Mouse (Mus musculus) urinary bladder, postnatal 25 days (tissue): ENCODE data around the gene Ntm.

ENCODE experiments used
- DNase-seq: peaks from one replicate; pipeline ENCODE4 v3.0.0; 2022; ENCODE audit warnings: low spot score

The Ntm gene

DNA sequence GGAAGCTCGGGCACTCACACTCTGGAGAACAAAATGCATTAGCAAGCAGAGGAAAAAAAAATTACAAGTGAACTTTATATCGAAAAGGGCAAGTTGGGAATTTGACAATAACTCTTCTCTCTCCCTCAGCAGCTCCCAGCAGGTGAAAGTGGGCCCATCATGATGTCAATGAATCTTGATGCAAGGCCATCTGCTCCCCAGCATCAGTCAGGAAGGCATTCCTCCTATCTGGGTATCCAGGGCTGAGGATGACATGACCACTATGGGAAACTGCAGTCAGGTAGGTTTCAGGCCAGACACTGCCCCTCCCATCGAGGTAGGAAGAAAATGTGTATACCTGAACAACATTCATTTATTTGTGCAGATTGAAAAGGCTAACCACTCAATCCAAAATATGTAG lies 838.5 kb downstream of the Ntm start:
- no peak for DNase-seq

DNA sequence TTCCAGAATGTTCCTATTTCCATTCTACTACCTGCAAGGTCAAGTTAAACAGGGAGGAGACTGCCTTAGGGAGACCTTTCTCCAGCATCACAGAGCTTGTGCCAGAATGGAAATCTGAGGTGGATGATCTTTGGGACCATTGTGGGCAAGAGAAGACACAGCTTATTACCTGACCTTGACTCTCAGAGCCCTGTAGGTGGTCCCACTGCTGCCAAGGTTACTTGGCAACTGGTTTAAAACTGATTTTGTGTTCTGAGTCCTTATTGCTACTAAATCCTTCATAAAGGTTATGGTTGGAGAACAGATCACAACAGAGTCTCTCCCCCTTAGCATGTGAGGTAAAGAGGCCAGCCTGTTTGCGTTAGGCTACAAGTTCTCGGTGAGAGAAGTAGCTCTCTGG lies 839.1 kb downstream of the Ntm start:
- no peak for DNase-seq

DNA sequence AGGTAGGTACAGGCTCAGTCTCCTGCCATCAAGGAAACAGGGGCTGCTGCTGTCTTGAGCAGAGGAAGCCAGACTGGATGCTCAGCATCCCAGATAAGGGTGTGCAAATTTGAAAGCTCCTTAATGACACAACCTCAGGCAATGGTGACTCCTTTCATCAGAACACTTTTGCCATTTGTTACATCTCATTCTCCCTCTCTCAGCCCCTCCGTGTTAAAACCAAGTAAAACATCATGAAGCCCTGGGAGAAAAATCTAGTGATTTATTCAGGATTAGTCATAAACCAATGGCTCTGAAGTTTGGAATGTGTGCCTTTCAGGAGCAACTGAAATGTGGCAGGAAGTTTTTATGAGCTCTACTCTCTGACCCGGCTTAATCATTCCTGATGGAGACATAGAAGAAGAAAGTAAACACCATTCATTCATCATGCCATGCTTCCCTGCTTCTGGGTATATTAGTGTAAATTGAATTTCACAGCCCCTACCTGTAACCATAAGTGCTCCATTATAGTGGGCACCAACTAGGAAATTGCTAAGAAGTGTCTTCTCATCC lies 845.3 kb downstream of the Ntm start:
- DNase-seq: no peak

DNA sequence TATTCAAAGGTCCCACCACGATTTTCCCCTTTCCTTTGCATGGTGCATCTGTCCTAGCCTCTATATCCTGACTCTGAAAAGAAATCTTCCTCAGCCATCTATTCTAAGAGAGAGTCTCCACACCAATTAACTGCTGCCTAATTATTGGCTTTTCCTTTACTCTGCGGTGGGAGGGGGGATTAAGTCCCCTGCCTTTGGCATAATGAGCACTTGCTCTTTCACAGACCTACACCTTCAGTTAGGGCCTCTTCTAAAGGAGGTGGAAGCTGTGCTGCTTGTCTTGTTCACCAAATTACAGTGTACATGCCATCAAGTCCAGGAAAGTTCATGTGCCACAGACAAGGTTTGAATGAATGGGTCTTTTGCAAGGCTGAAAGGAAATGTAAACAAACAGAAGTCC lies 847.6 kb downstream of the Ntm start:
- DNase-seq: no peak

DNA sequence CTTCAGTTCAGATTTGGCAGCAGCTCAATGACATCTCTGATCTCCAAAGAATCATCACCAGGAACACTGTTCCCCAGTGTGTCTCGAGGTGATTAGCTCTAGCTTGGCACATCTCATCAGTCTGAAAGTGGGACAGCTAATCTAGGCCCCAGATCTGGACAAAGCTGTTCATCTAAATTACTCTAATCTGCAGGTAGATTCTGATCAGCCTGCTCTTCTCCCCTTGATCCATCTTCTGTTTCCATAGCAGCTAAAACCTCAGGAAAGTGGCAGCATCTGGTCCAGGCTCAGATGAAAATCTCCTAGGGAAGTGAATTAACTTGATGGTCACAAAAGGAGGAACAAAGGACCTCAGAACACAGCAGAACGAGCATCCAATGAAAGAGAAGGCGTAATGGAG lies 856.2 kb downstream of the Ntm start:
- DNase-seq: no peak

GRCm38 (mm10) chr9:29104442-29104841 lies 858.5 kb downstream of the Ntm start:
- DNase-seq: no peak

DNA sequence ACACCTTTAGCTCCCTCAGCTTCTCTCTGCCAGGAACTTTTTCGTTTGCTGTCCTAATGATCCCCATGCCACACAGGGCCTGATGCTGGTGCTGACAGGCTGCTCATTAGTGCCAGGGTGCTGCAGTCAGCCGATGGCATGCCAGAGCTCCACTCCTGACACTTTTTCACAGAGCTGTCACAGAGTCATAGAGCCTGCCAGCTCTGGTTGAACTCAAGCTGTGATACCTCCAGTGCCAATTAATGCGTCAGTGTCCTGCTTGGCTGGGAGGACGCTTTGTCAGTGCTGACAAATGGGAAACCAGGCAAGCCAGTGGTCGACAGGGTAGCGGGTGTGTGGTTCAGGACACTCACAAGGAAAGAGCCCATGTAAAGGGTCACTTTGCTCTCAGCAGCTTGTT lies 858.9 kb downstream of the Ntm start:
- no peak for DNase-seq

DNA sequence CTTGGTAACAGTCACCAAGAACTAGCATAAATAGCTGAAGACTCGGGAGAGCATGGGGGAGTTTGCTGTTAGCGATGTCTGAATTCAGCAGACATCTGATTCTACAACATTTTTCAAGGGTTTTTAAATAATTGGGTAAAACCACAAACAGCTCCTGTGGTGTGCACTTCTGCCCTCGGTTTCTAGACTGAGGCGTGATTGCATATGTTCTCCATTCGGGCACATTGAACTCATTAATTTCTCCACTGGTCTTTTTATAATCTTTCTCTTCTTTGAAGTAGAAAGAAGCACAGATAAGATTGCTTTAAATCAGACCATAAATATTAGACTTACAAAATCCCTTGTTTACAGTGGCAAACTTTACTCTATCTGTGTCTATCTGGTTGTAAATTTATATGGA lies 862.3 kb downstream of the Ntm start:
- no peak for DNase-seq

DNA sequence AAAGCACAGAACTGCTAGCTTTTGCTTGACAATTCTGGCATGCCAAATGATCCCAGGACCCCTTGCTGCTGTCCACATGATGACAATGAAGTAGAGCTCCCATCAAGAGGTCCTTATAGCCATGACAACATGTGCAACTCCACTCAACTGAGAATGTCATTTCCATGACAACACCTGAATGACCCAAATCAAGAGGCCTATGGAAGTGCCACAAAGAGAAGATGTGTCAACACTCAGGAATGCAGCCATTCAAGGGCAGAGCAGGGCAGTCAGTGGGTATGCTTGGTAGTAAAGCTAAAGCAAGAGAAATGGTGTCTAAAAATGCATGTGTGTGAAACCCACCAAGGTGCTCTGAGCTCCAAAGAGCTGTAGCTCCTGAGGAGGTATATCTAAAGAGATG lies 870.5 kb downstream of the Ntm start:
- DNase-seq: no peak

DNA sequence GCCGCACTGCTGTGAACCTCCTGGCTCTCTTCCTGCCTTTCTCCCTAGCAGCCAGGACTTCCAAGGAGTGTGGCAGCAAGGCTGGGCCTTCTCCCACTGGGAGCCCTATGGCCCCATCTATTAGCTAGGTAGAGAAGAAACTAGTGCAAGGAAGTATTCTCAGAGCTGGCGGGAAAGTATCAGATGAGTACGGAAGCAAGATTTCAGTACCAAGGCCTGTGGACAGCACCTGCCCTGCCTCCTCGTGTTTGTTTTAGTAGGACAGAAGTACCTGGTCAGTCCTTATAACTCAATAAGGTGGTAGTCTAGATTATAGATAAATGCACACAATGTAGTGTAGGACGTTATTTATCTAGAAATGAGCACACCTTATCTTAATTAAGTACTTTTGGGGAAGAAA lies 874.3 kb downstream of the Ntm start:
- DNase-seq: no peak

DNA sequence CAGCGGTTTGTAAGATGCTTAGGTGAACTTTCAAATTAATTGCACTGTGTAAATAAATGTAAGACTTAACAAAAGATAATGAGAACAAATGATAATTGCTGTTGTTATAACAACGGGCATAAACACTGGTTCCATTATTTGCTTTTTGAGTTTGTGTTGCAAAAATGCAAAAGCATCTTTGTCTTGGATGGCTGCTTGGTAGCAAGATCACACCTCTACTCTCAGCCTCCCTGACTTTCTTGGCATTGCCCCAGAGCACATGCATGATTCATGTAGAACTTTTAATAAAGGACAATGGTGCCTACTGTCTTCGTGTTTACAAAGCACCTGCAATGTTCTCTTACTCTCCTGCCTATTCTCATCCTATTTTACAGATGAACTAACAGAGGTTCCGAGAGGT lies 875.3 kb downstream of the Ntm start:
- DNase-seq: no peak

GRCm38 (mm10) chr9:29087171-29087570 lies 875.8 kb downstream of the Ntm start:
- no peak for DNase-seq

DNA sequence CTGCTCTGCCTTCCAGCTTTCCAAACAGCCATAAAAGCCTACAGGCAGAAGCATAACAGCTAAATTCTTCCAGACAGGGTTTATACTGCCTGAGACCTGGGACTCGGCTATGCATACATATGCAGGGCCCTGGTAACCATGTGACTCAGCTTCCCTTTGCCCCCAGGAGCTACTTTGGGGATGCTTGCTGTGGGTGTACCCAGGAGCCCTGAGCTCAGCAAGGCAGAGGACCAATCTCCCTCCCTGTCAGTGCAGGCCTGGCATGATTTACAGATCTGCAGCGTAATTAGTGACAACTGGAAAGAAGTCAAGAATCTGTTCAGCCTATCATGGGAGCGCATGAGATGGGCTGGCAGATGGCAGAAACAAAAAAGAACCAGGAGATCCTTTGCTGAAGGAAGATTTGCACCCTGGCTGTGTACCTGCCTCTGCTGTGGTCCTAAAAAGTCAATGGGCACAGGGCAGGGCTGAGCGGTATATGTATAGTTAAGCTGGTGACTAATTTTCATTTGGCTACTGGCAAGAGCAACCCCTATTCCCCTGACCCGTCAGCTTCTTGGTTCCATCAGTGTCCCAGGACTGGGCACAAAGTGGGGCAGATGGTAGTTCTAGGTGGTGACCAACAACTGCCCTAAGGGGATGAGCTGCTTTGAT lies 886.9 kb downstream of the Ntm start:
- no peak for DNase-seq

DNA sequence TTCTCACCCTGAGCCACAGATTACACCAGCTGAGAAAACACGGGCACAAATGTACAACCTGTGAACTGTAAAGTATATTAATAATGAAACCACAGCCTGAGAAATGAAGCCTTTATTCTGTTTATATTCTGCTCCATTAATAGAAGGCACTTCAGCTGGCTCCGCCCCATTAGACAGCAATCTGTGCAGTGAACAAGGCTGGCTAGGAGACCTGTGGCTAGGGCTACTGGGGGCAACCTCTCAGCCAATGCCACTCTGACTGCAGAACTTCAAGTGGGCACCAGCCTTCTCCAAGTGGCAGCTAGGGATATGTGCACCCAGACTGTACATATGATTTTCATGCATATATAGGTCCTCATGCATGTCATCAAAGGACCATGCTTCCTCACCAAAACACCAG lies 887.7 kb downstream of the Ntm start:
- no peak for DNase-seq

GRCm38 (mm10) chr9:29074494-29074893 lies 888.4 kb downstream of the Ntm start:
- no peak for DNase-seq

- DNase-seq: no peak
These were observed 890.9 kb downstream of the Ntm start for GRCm38 (mm10) chr9:29071997-29072396.

DNA sequence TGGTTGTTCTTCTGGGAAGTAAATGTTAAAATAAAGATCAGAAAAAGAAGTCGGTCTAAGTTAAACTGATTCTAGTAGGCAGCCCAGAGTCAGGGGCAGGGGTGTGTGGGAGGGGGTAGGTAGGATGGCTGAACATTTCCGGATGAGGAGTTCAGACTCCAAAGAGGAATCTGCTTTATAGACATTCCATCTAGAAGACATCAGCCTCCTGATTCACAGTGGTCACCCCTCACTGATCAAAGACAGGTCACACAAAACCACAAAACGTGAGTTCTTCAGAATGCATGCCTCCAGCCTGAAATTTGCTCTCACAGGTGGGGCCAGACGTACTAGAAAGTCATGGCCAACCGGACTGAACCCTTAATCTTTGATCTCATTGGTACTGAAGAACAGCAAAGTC lies 895.4 kb downstream of the Ntm start:
- no peak for DNase-seq

DNA sequence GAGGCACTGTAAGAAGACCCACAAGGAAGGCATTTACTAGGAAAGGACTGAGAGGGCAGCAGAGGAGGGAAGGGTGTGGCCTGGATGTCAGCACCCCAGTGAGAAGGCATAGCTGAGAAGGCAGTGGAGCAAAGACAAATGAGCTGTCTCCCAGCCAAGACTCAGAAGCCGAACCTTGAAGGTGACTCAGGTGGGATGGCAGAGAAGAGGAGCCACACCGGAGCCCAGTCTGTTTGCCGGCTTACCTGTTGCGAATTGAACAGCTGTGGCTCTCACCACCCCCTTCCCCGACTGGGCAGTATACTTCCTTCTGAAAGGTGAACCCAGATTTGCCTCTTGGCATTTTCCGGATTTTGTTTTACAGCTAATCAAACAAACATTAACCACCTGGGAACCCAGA lies 902.6 kb downstream of the Ntm start:
- no peak for DNase-seq

- no peak for DNase-seq
These were observed 904.1 kb downstream of the Ntm start for GRCm38 (mm10) chr9:29058811-29059210.

- DNase-seq: no peak
These were observed 907.3 kb downstream of the Ntm start for GRCm38 (mm10) chr9:29055637-29056036.

GRCm38 (mm10) chr9:29036466-29036865 lies 926.5 kb downstream of the Ntm start:
- DNase-seq: no peak

DNA sequence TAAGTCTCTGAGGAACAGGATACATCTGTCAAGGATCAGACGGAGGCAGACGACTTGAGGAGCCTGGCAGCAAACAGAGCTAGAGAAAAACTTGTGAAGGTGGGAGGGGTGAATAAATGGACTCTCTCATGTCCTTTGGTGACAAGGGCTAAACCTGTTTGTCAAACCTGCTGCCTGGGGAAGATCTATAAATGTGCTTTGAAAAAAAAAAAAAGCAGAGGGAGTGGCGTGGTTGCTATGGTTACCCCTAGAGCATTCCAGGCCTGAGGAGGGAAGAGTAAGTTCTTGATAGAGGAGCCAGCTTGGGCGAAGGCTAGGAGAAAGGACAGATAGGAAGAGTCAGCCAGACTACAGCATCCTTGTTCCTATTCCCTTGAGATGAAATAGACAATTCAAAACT lies 926.9 kb downstream of the Ntm start:
- DNase-seq: no peak

DNA sequence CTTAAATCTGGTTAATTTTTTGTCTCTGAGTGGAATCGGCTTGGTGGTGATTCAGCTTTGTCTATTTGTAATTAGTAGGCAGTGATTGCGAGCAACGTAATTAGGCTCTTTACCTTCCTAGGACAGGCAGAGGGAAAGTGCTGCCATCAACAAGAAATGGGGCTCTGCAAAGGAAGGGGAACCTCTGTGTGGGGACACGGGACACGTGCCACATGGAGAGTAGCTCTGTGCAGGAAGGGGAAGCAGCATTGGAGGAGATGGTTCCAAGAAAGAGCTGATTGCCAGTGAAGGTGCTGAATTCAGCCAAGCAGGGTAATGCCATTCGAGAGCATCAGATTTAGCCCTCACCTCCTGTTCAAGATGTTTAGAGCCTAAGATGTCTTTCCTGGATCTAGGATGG lies 936.5 kb downstream of the Ntm start:
- DNase-seq: no peak

- DNase-seq: no peak
These were observed 937.3 kb downstream of the Ntm start for GRCm38 (mm10) chr9:29025603-29026002.

DNA sequence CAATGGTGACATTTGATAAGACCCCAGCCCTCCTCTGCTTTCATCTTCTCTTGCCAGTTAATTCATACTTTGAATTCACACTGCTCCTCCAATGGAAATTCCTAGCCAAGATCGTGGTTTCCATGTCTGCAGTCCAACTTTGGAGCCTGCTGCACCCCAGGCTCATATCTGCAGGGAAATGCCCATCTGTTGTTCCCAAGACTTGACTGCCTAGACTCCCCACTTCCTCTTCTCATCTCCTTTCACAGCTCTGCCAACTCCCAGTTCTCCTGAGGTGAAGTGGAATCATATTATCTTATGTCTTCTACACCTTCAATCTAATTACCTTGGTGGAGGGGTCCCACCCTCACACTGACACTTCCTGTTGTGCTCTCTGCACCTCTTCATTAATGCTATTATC lies 937.8 kb downstream of the Ntm start:
- DNase-seq: no peak
